Comparison of ENCODE assay signal across 12 mouse cellular contexts in the genomic region with DNA sequence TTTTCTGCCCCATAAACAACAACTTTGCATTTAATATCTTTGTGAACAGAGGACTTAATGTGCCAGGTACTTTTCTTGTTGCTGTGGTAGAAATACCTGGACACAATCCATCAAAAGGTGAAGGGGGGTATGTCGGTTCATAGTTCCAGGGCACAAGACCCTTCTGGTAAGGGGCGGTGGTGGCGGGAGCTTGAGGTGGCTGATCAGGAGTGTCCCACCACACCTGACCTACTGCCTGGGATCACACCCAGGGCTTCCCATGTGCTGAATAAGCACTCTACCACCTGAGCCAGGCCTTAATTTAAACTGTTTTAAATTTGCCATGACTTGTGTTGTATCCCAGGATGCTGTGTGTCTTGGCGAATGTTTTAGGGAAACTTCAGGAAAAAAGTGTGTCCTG. TPM values are rescaled to one million over a fixed set of nuclear protein-coding genes. Genes with fewer than 3 reads are reported as not detected.
A peak's percentile ranks its signal among the peaks of the same experiment; 100 is the strongest.
DNase-seq lines count a peak whose midpoint lies in the region; ATAC-seq and TF ChIP-seq lines count a peak whose summit lies in the region.
"Had no signal": no experiment of that assay in that cellular context is flagged by ENCODE, and none has a peak within 500 bp of the region (broad histone marks: within the 10 kb centered on the region; RNA-seq: fewer than 3 reads in every experiment).

No protein-coding gene starts in this region.

- TF ChIP-seq POLR2A in lung, adult 2 months (IDR thresholded peaks at IDR 0.05; ENCODE audit: borderline replicate concordance, extremely low read depth, low read depth, low read length): no peak

- no peak for TF ChIP-seq CTCF in lung, postnatal 0 days (IDR thresholded peaks at IDR 0.05)
- no peak for TF ChIP-seq CTCF in lung, adult 2 months (IDR thresholded peaks at IDR 0.05; ENCODE audit: insufficient read depth, low read length)
- TF ChIP-seq CTCF in stomach, postnatal 0 days (IDR thresholded peaks at IDR 0.05; ENCODE audit: low read depth): no peak

- peaks cover 8% of the 10 kb centered on the region for H3K36me3 ChIP-seq in heart, embryonic 14.5 days (ENCODE audit: control insufficient read depth, insufficient read depth, low read length)
- no peaks in the 10 kb centered on the region for H3K36me3 ChIP-seq in heart, embryonic 11.5 days (ENCODE audit: control insufficient read depth, insufficient read depth, low read length)
- no peaks in the 10 kb centered on the region for H3K36me3 ChIP-seq in lung, postnatal 0 days (ENCODE audit: insufficient read depth, low read length)
- H3K36me3 ChIP-seq in liver, embryonic 13.5 days: no peaks in the 10 kb centered on the region
- no peaks in the 10 kb centered on the region for H3K36me3 ChIP-seq in stomach, postnatal 0 days (ENCODE audit: control insufficient read depth, insufficient read depth, low read length)
- H3K36me3 ChIP-seq in midbrain, embryonic 11.5 days (ENCODE audit: control insufficient read depth, insufficient read depth, low read length): no peaks in the 10 kb centered on the region
- H3K36me3 ChIP-seq: midbrain, embryonic 15.5 days had no signal

- H3K27me3 ChIP-seq in heart, embryonic 14.5 days (ENCODE audit: control insufficient read depth, insufficient read depth, low read length): no peaks in the 10 kb centered on the region
- H3K27me3 ChIP-seq in heart, embryonic 11.5 days (ENCODE audit: control insufficient read depth, insufficient read depth, low read length): no peaks in the 10 kb centered on the region
- H3K27me3 ChIP-seq in lung, postnatal 0 days (replicated peaks; ENCODE audit: insufficient read depth, low read length): no peaks in the 10 kb centered on the region
- no peaks in the 10 kb centered on the region for H3K27me3 ChIP-seq in liver, embryonic 13.5 days
- H3K27me3 ChIP-seq in stomach, postnatal 0 days (ENCODE audit: control insufficient read depth, insufficient read depth, low read length): no peaks in the 10 kb centered on the region
- no peaks in the 10 kb centered on the region for H3K27me3 ChIP-seq in midbrain, embryonic 11.5 days (ENCODE audit: control insufficient read depth, insufficient read depth, low read length)
- H3K27me3 ChIP-seq: midbrain, embryonic 15.5 days had no signal

- DNase-seq in lung, postnatal 0 days (ENCODE audit: low spot score): no peak
- no peak for DNase-seq in lung, adult 2 months
- DNase-seq in liver, embryonic 13.5 days: no peak
- DNase-seq in stomach, postnatal 0 days (ENCODE audit: low spot score): no peak
- no peak for DNase-seq in midbrain, embryonic 11.5 days (ENCODE audit: low spot score, missing footprints)
- DNase-seq: lung, postnatal 14 days; right cerebral cortex, postnatal 25 days had no signal

- H3K4me3 ChIP-seq in heart, embryonic 14.5 days (ENCODE audit: control insufficient read depth in 1 of 2, insufficient read depth in 1 of 2, low read depth in 1 of 2, low read length in 2 of 2): no peak overlapping the region
- H3K4me3 ChIP-seq in heart, embryonic 11.5 days (ENCODE audit: low read depth, low read length): no peak overlapping the region
- H3K4me3 ChIP-seq in lung, postnatal 0 days (ENCODE audit: low read depth, low read length): no peak overlapping the region
- H3K4me3 ChIP-seq in lung, adult 2 months (replicated peaks; ENCODE audit: extremely low read depth, low read depth, low read length): no peak overlapping the region
- H3K4me3 ChIP-seq in liver, embryonic 13.5 days (replicated peaks): peak overlapping the region; percentile 28; the same call in 1 of the 2 replicates
- no peak overlapping the region for H3K4me3 ChIP-seq in stomach, postnatal 0 days (ENCODE audit: low read depth, low read length)
- no peak overlapping the region for H3K4me3 ChIP-seq in midbrain, embryonic 11.5 days (ENCODE audit: low read depth, low read length)
- H3K4me3 ChIP-seq: midbrain, embryonic 15.5 days had no signal

- H3K9ac ChIP-seq in heart, embryonic 14.5 days (ENCODE audit: low read length): peak overlapping the region; percentile 42; the same call in 1 of the 2 replicates
- H3K9ac ChIP-seq in heart, embryonic 11.5 days (ENCODE audit: low read depth, low read length): no peak overlapping the region
- no peak overlapping the region for H3K9ac ChIP-seq in lung, postnatal 0 days (replicated peaks; ENCODE audit: low read depth)
- peak overlapping the region; percentile 87 for H3K9ac ChIP-seq in liver, embryonic 13.5 days
- peak overlapping the region; percentile 51 for H3K9ac ChIP-seq in stomach, postnatal 0 days (ENCODE audit: low read length)
- H3K9ac ChIP-seq in midbrain, embryonic 11.5 days (ENCODE audit: low read length): no peak overlapping the region

- 94% methylated on average over 4 of the region's 4 CpGs for WGBS in heart, embryonic 14.5 days
- 85% methylated on average over 4 of the region's 4 CpGs for WGBS in heart, embryonic 11.5 days (ENCODE audit: insufficient replicate concordance)
- 82% methylated on average over 4 of the region's 4 CpGs for WGBS in lung, postnatal 0 days
- WGBS in lung, adult 2 months: 82% methylated on average over 4 of the region's 4 CpGs
- 73% methylated on average over 4 of the region's 4 CpGs for WGBS in liver, embryonic 13.5 days (ENCODE audit: insufficient replicate concordance)
- WGBS in stomach, postnatal 0 days: 79% methylated on average over 4 of the region's 4 CpGs
- 95% methylated on average over 4 of the region's 4 CpGs for WGBS in midbrain, embryonic 11.5 days

- peaks cover 17 to 45% of the 10 kb centered on the region in 2 experiments for H3K4me1 ChIP-seq in heart, embryonic 14.5 days (ENCODE audit: control insufficient read depth in 2 of 2, insufficient read depth in 2 of 2, low read length in 2 of 2)
- H3K4me1 ChIP-seq in heart, embryonic 11.5 days (ENCODE audit: control insufficient read depth, insufficient read depth, low read length): peaks cover 34% of the 10 kb centered on the region
- H3K4me1 ChIP-seq in lung, postnatal 0 days (ENCODE audit: insufficient read depth, low read depth, low read length): peaks cover 12% of the 10 kb centered on the region; the same call in 1 of the 2 replicates
- H3K4me1 ChIP-seq in lung, adult 2 months (ENCODE audit: control insufficient read depth, insufficient read depth, low read length): peaks cover 14% of the 10 kb centered on the region
- peaks cover 76% of the 10 kb centered on the region for H3K4me1 ChIP-seq in liver, embryonic 13.5 days (replicated peaks)
- peaks cover 4% of the 10 kb centered on the region; the same call in 1 of the 2 replicates for H3K4me1 ChIP-seq in stomach, postnatal 0 days (replicated peaks; ENCODE audit: control insufficient read depth, insufficient read depth)
- peaks cover 25% of the 10 kb centered on the region for H3K4me1 ChIP-seq in midbrain, embryonic 11.5 days (ENCODE audit: control insufficient read depth, insufficient read depth, low read length)

- peak overlapping the region in 1 of 2 experiments; percentile 97; a peak in 2 of 4 replicates for H3K27ac ChIP-seq in heart, embryonic 14.5 days (replicated peaks in 1 of 2; ENCODE audit: control insufficient read depth in 1 of 2, insufficient read depth in 1 of 2, low read depth in 2 of 2, low read length in 2 of 2)
- H3K27ac ChIP-seq in heart, embryonic 11.5 days (ENCODE audit: low read depth, low read length): no peak overlapping the region
- H3K27ac ChIP-seq in lung, postnatal 0 days (ENCODE audit: low read length): peak overlapping the region; percentile 98
- H3K27ac ChIP-seq in liver, embryonic 13.5 days: peak overlapping the region; percentile 94
- peak overlapping the region; percentile 99 for H3K27ac ChIP-seq in stomach, postnatal 0 days (replicated peaks)
- no peak overlapping the region for H3K27ac ChIP-seq in midbrain, embryonic 11.5 days (ENCODE audit: low read depth, low read length)
- H3K27ac ChIP-seq: midbrain, embryonic 15.5 days had no signal

- H3K4me2 ChIP-seq in heart, embryonic 14.5 days (ENCODE audit: low read length): peak overlapping the region; percentile 82; the same call in 1 of the 2 replicates
- no peak overlapping the region for H3K4me2 ChIP-seq in heart, embryonic 11.5 days
- peak overlapping the region; percentile 66; the same call in 1 of the 2 replicates for H3K4me2 ChIP-seq in lung, postnatal 0 days (replicated peaks; ENCODE audit: low read depth, low read length)
- peak overlapping the region; percentile 87 for H3K4me2 ChIP-seq in liver, embryonic 13.5 days
- peak overlapping the region; percentile 42 for H3K4me2 ChIP-seq in stomach, postnatal 0 days (replicated peaks; ENCODE audit: low read depth)
- H3K4me2 ChIP-seq in midbrain, embryonic 11.5 days: no peak overlapping the region

- no peaks in the 10 kb centered on the region for H3K9me3 ChIP-seq in heart, embryonic 14.5 days (ENCODE audit: control insufficient read depth, low read length)
- H3K9me3 ChIP-seq in heart, embryonic 11.5 days (replicated peaks; ENCODE audit: control insufficient read depth, low read length): no peaks in the 10 kb centered on the region
- no peaks in the 10 kb centered on the region for H3K9me3 ChIP-seq in lung, postnatal 0 days (ENCODE audit: low read length)
- no peaks in the 10 kb centered on the region for H3K9me3 ChIP-seq in liver, embryonic 13.5 days (replicated peaks)
- H3K9me3 ChIP-seq in stomach, postnatal 0 days (ENCODE audit: control insufficient read depth, low read length): no peaks in the 10 kb centered on the region
- no peaks in the 10 kb centered on the region for H3K9me3 ChIP-seq in midbrain, embryonic 11.5 days (ENCODE audit: control insufficient read depth, low read length)
- H3K9me3 ChIP-seq: midbrain, embryonic 15.5 days had no signal

- ATAC-seq in heart, embryonic 14.5 days (ENCODE audit: insufficient number of reproducible peaks, insufficient read depth, low FRiP score, low read depth): no peak
- no peak for ATAC-seq in heart, embryonic 11.5 days (replicated peaks; ENCODE audit: insufficient number of reproducible peaks, low FRiP score, low TSS enrichment)
- ATAC-seq in lung, postnatal 0 days: no peak
- no peak for ATAC-seq in liver, embryonic 13.5 days (ENCODE audit: low read depth)
- no peak for ATAC-seq in stomach, postnatal 0 days (ENCODE audit: low FRiP score, low TSS enrichment)
- no peak for ATAC-seq in midbrain, embryonic 11.5 days (ENCODE audit: low FRiP score)
- ATAC-seq: hindbrain, postnatal 0 days; midbrain, embryonic 15.5 days had no signal

- no peak for TF ChIP-seq EP300 in lung, postnatal 0 days (IDR thresholded peaks at IDR 0.05)
- TF ChIP-seq EP300 in stomach, postnatal 0 days (optimal IDR thresholded peaks at IDR 0.05): no peak

RNA-seq across cellular contexts. Expression of a gene that starts 2.6 kb away (rescaled TPM):
- 28.4 and 30.0 TPM in 2 replicates for polyA plus RNA-seq in heart, embryonic 14.5 days (2014; fragmentation: Nextera tagmentation; extraction: Ambion mirVana)
- 21.9 and 22.5 TPM in 2 replicates for polyA plus RNA-seq in heart, embryonic 11.5 days (2014; fragmentation: Nextera tagmentation; extraction: Ambion mirVana)
- 23.4 and 25.2 TPM in 2 replicates for polyA plus RNA-seq in lung, postnatal 0 days (2015; fragmentation: Nextera tagmentation; extraction: Ambion mirVana)
- 33.0 and 39.3 TPM in 2 replicates for polyA plus RNA-seq in lung, adult 2 months (2012; rRNA removed)
- polyA plus RNA-seq in liver, embryonic 13.5 days (2015; fragmentation: Nextera tagmentation; extraction: Ambion mirVana): 10.4 and 12.1 TPM in 2 replicates
- polyA plus RNA-seq in stomach, postnatal 0 days (2015; fragmentation: Nextera tagmentation; extraction: Ambion mirVana): 48.6 and 57.3 TPM in 2 replicates
- 23.1 and 26.0 TPM in 2 replicates for polyA plus RNA-seq in midbrain, embryonic 11.5 days (2014; fragmentation: Nextera tagmentation; extraction: Ambion mirVana)

RNA-seq across cellular contexts. Expression of a gene that starts 13.2 kb away (rescaled TPM):
- polyA plus RNA-seq in heart, embryonic 14.5 days (2014; fragmentation: Nextera tagmentation; extraction: Ambion mirVana): not detected in 2 replicates
- polyA plus RNA-seq in heart, embryonic 11.5 days (2014; fragmentation: Nextera tagmentation; extraction: Ambion mirVana): not detected in 2 replicates
- not detected in 2 replicates for polyA plus RNA-seq in lung, postnatal 0 days (2015; fragmentation: Nextera tagmentation; extraction: Ambion mirVana)
- polyA plus RNA-seq in lung, adult 2 months (2012; rRNA removed): not detected in 2 replicates
- polyA plus RNA-seq in liver, embryonic 13.5 days (2015; fragmentation: Nextera tagmentation; extraction: Ambion mirVana): not detected in 2 replicates
- 22,358 and 23,362 TPM in 2 replicates for polyA plus RNA-seq in stomach, postnatal 0 days (2015; fragmentation: Nextera tagmentation; extraction: Ambion mirVana)
- polyA plus RNA-seq in midbrain, embryonic 11.5 days (2014; fragmentation: Nextera tagmentation; extraction: Ambion mirVana): not detected in 2 replicates
- polyA plus RNA-seq: cortical plate, adult 2 months; hindbrain, postnatal 0 days; midbrain, embryonic 15.5 days had no signal

RNA-seq across cellular contexts. Expression of a gene that starts 47.7 kb away (rescaled TPM):
- 0.66 and 1.4 TPM in 2 replicates for polyA plus RNA-seq in heart, embryonic 14.5 days (2014; fragmentation: Nextera tagmentation; extraction: Ambion mirVana)
- polyA plus RNA-seq in heart, embryonic 11.5 days (2014; fragmentation: Nextera tagmentation; extraction: Ambion mirVana): 0.39 and 0.72 TPM in 2 replicates
- polyA plus RNA-seq in lung, postnatal 0 days (2015; fragmentation: Nextera tagmentation; extraction: Ambion mirVana): 0.48 and 0.68 TPM in 2 replicates
- 2.4 and 4.4 TPM in 2 replicates for polyA plus RNA-seq in lung, adult 2 months (2012; rRNA removed)
- polyA plus RNA-seq in liver, embryonic 13.5 days (2015; fragmentation: Nextera tagmentation; extraction: Ambion mirVana): 0.08 TPM in 1 of 2 replicates, not detected in the other
- 1.6 and 1.8 TPM in 2 replicates for polyA plus RNA-seq in stomach, postnatal 0 days (2015; fragmentation: Nextera tagmentation; extraction: Ambion mirVana)
- polyA plus RNA-seq in midbrain, embryonic 11.5 days (2014; fragmentation: Nextera tagmentation; extraction: Ambion mirVana): 0.08 and 0.22 TPM in 2 replicates

RNA-seq across cellular contexts. Expression of a gene that starts 57.1 kb away (rescaled TPM):
- polyA plus RNA-seq in heart, embryonic 14.5 days (2014; fragmentation: Nextera tagmentation; extraction: Ambion mirVana): 0.36 and 0.51 TPM in 2 replicates
- 0.46 and 0.55 TPM in 2 replicates for polyA plus RNA-seq in heart, embryonic 11.5 days (2014; fragmentation: Nextera tagmentation; extraction: Ambion mirVana)
- polyA plus RNA-seq in lung, postnatal 0 days (2015; fragmentation: Nextera tagmentation; extraction: Ambion mirVana): 0.08 TPM in 1 of 2 replicates, not detected in the other
- 0.14 and 0.16 TPM in 2 replicates for polyA plus RNA-seq in lung, adult 2 months (2012; rRNA removed)
- 5.3 and 5.8 TPM in 2 replicates for polyA plus RNA-seq in liver, embryonic 13.5 days (2015; fragmentation: Nextera tagmentation; extraction: Ambion mirVana)
- polyA plus RNA-seq in stomach, postnatal 0 days (2015; fragmentation: Nextera tagmentation; extraction: Ambion mirVana): 0.51 and 0.61 TPM in 2 replicates
- 0.18 and 0.36 TPM in 2 replicates for polyA plus RNA-seq in midbrain, embryonic 11.5 days (2014; fragmentation: Nextera tagmentation; extraction: Ambion mirVana)

Comparison
In these comparisons a context has a peak if more than half of its experiments do, and no peak if none do; other contexts are left out.
1. H3K4me2 ChIP-seq: peak in heart, embryonic 14.5 days (single experiment), lung, postnatal 0 days (single experiment), liver, embryonic 13.5 days (single experiment) and stomach, postnatal 0 days (single experiment); none in heart, embryonic 11.5 days (single experiment) and midbrain, embryonic 11.5 days (single experiment).
2. H3K9ac ChIP-seq: peak in heart, embryonic 14.5 days (single experiment), liver, embryonic 13.5 days (single experiment) and stomach, postnatal 0 days (single experiment); none in heart, embryonic 11.5 days (single experiment), lung, postnatal 0 days (single experiment) and midbrain, embryonic 11.5 days (single experiment).
3. H3K27ac ChIP-seq: peak in lung, postnatal 0 days (single experiment), liver, embryonic 13.5 days (single experiment) and stomach, postnatal 0 days (single experiment); none in heart, embryonic 11.5 days (single experiment) and midbrain, embryonic 11.5 days (single experiment).
4. RNA of a gene that starts 13.2 kb away (polyA plus RNA-seq): 22,358 to 23,362 TPM in stomach, postnatal 0 days; not detected in liver, embryonic 13.5 days, not detected in heart, embryonic 14.5 days, not detected in heart, embryonic 11.5 days, not detected in lung, postnatal 0 days, not detected in lung, adult 2 months and not detected in midbrain, embryonic 11.5 days; every median in the first group is over 1,000 times any median in the second.